Mouse (Mus musculus): ENCODE measurements around the gene Arhgap35. TPM values are rescaled to one million over a fixed set of nuclear protein-coding genes. Genes with fewer than 3 reads are reported as not detected.

The Arhgap35 gene
- polyA plus RNA-seq, 1 experiment from 2014 or later, result 30.5 TPM

- Histone ChIP-seq H3K4me3 (ENCODE audit: low read depth, low read length) (no peak overlapping the region), H3K27ac (ENCODE audit: low read depth) (no peak overlapping the region), H3K27me3 (ENCODE audit: insufficient read depth, low read length) (no peaks in the 10 kb centered on the region), H3K4me2 (no peak overlapping the region), H3K9ac (no peak overlapping the region), H3K36me3 (ENCODE audit: insufficient read depth) (peaks cover 30% of the 10 kb centered on the region), H3K9me3 (ENCODE audit: low read depth, low read length) (no peaks in the 10 kb centered on the region), H3K4me1 (ENCODE audit: insufficient read depth) (no peaks in the 10 kb centered on the region)
- no peak for TF ChIP-seq CTCF (IDR thresholded peaks at IDR 0.05; ENCODE audit: low read depth)
- DNase-seq (no peak), ATAC-seq (ENCODE audit: insufficient read depth) (no peak)
- 48% methylated on average over 4 of the region's 4 CpGs for WGBS
These were observed 57.5 kb downstream of the Arhgap35 start for GRCm38 (mm10) chr7:16557251-16557650.

GRCm38 (mm10) chr7:16554215-16554614 is 60.6 kb downstream of the Arhgap35 start:
- 51% methylated on average over 3 of the region's 3 CpGs for WGBS
- no peak for TF ChIP-seq CTCF (IDR thresholded peaks at IDR 0.05; ENCODE audit: low read depth)
- no peak overlapping the region for H3K27ac ChIP-seq (ENCODE audit: low read depth)

GRCm38 (mm10) chr7:16551581-16551980 is 63.2 kb downstream of the Arhgap35 start:
- H3K4me1 ChIP-seq (ENCODE audit: insufficient read depth), result no peaks in the 10 kb centered on the region
- 93% methylated on average over 1 of the region's 1 CpGs for WGBS
- no peak overlapping the region for H3K27ac ChIP-seq (ENCODE audit: low read depth)
- peaks cover 20% of the 10 kb centered on the region; the same call in 1 of the 2 replicates for H3K36me3 ChIP-seq (ENCODE audit: insufficient read depth)
- ATAC-seq (ENCODE audit: insufficient read depth) (no peak), DNase-seq (no peak)
- H3K9ac ChIP-seq, result no peak overlapping the region
- H3K9me3 ChIP-seq (ENCODE audit: low read depth, low read length), result no peaks in the 10 kb centered on the region
- no peak overlapping the region for H3K4me3 ChIP-seq (ENCODE audit: low read depth, low read length)
- TF ChIP-seq CTCF (IDR thresholded peaks at IDR 0.05; ENCODE audit: low read depth), result no peak
- H3K27me3 ChIP-seq (ENCODE audit: insufficient read depth, low read length), result no peaks in the 10 kb centered on the region
- no peak overlapping the region for H3K4me2 ChIP-seq

More at GRCm38 (mm10) chr7:16554215-16554614, 60.6 kb downstream of the Arhgap35 start:
- Histone ChIP-seq H3K9me3 (ENCODE audit: low read depth, low read length) (no peaks in the 10 kb centered on the region), H3K27me3 (ENCODE audit: insufficient read depth, low read length) (no peaks in the 10 kb centered on the region), H3K9ac (no peak overlapping the region), H3K36me3 (ENCODE audit: insufficient read depth) (peaks cover 9% of the 10 kb centered on the region; the same call in 1 of the 2 replicates), H3K4me2 (no peak overlapping the region), H3K4me3 (ENCODE audit: low read depth, low read length) (no peak overlapping the region), H3K4me1 (ENCODE audit: insufficient read depth) (no peaks in the 10 kb centered on the region)
- ATAC-seq (ENCODE audit: insufficient read depth), result no peak
- peak; percentile 34 for DNase-seq

GRCm38 (mm10) chr7:16549299-16549698 is 65.5 kb downstream of the Arhgap35 start:
- Histone ChIP-seq H3K4me1 (ENCODE audit: insufficient read depth) (no peaks in the 10 kb centered on the region), H3K27ac (ENCODE audit: low read depth) (no peak overlapping the region), H3K4me2 (no peak overlapping the region), H3K9me3 (ENCODE audit: low read depth, low read length) (no peaks in the 10 kb centered on the region), H3K4me3 (ENCODE audit: low read depth, low read length) (no peak overlapping the region), H3K36me3 (ENCODE audit: insufficient read depth) (peaks cover 38% of the 10 kb centered on the region; the same call in 1 of the 2 replicates), H3K27me3 (ENCODE audit: insufficient read depth, low read length) (no peaks in the 10 kb centered on the region), H3K9ac (no peak overlapping the region)
- DNase-seq (peak; percentile 35), ATAC-seq (ENCODE audit: insufficient read depth) (no peak)
- 51% methylated on average over 1 of the region's 1 CpGs for WGBS
- TF ChIP-seq CTCF (IDR thresholded peaks at IDR 0.05; ENCODE audit: low read depth), result no peak

- Histone ChIP-seq H3K4me1 (ENCODE audit: insufficient read depth) (no peaks in the 10 kb centered on the region), H3K9me3 (ENCODE audit: low read depth, low read length) (no peaks in the 10 kb centered on the region), H3K27ac (ENCODE audit: low read depth) (no peak overlapping the region), H3K4me3 (ENCODE audit: low read depth, low read length) (no peak overlapping the region), H3K4me2 (no peak overlapping the region), H3K36me3 (ENCODE audit: insufficient read depth) (peaks cover 53% of the 10 kb centered on the region), H3K27me3 (ENCODE audit: insufficient read depth, low read length) (no peaks in the 10 kb centered on the region), H3K9ac (no peak overlapping the region)
- DNase-seq (peak; percentile 32), ATAC-seq (ENCODE audit: insufficient read depth) (no peak)
- 60% methylated on average over 8 of the region's 8 CpGs for WGBS
- TF ChIP-seq CTCF (IDR thresholded peaks at IDR 0.05; ENCODE audit: low read depth), result no peak
These were observed 70.0 kb downstream of the Arhgap35 start for GRCm38 (mm10) chr7:16544770-16545169.

GRCm38 (mm10) chr7:16537220-16537903 is 77.4 kb downstream of the Arhgap35 start:
- no peaks in the 10 kb centered on the region for H3K4me1 ChIP-seq (ENCODE audit: insufficient read depth)
- no peak overlapping the region for H3K4me3 ChIP-seq (ENCODE audit: low read depth, low read length)
- H3K27ac ChIP-seq (ENCODE audit: low read depth), result no peak overlapping the region
- H3K4me2 ChIP-seq, result no peak overlapping the region
- 86% methylated on average over 5 of the region's 5 CpGs for WGBS
- TF ChIP-seq CTCF (IDR thresholded peaks at IDR 0.05; ENCODE audit: low read depth), result no peak
- no peak overlapping the region for H3K9ac ChIP-seq
- ATAC-seq (ENCODE audit: insufficient read depth), result no peak
- H3K9me3 ChIP-seq (ENCODE audit: low read depth, low read length), result no peaks in the 10 kb centered on the region
- no peak for DNase-seq
- H3K36me3 ChIP-seq (ENCODE audit: insufficient read depth), result peaks cover 33% of the 10 kb centered on the region
- H3K27me3 ChIP-seq (ENCODE audit: insufficient read depth, low read length), result no peaks in the 10 kb centered on the region

GRCm38 (mm10) chr7:16525995-16526394 is 88.8 kb downstream of the Arhgap35 start:
- Histone ChIP-seq H3K4me2 (no peak overlapping the region), H3K36me3 (ENCODE audit: insufficient read depth) (peaks cover 24% of the 10 kb centered on the region), H3K27me3 (ENCODE audit: insufficient read depth, low read length) (no peaks in the 10 kb centered on the region), H3K4me3 (ENCODE audit: low read depth, low read length) (no peak overlapping the region), H3K4me1 (ENCODE audit: insufficient read depth) (no peaks in the 10 kb centered on the region), H3K27ac (ENCODE audit: low read depth) (no peak overlapping the region), H3K9me3 (ENCODE audit: low read depth, low read length) (no peaks in the 10 kb centered on the region), H3K9ac (no peak overlapping the region)
- ATAC-seq (ENCODE audit: insufficient read depth) (no peak), DNase-seq (no peak)
- TF ChIP-seq CTCF (IDR thresholded peaks at IDR 0.05; ENCODE audit: low read depth), result no peak
- 80% methylated on average over 2 of the region's 2 CpGs for WGBS
